Mouse (Mus musculus) olfactory bulb, adult 2 months (tissue): Measurements from ENCODE around the gene Tmc7. TPM values are rescaled to one million over a fixed set of nuclear protein-coding genes. Genes with fewer than 3 reads are reported as not detected.

Experiments
- H3K27ac ChIP-seq: fragments of 200-500 bp; 2 replicates; pipeline ENCODE4 v1.5.1; 2012; ENCODE audit warnings: low read depth, low read length; ENCODE audit not compliant: insufficient read depth
- H3K4me1 ChIP-seq: fragments of 200-500 bp; 2 replicates; pipeline ENCODE4 v1.6.1; 2012; ENCODE audit warnings: low read length; ENCODE audit not compliant: control insufficient read depth, insufficient read depth
- H3K4me3 ChIP-seq: fragments of 200-500 bp; 2 replicates; pipeline ENCODE4 v1.5.1; 2012; ENCODE audit warnings: mild to moderate bottlenecking, low read depth, low read length, moderate library complexity; ENCODE audit not compliant: insufficient read depth
- CTCF ChIP-seq: fragments of 200-500 bp; IDR thresholded peaks from 2 replicates; pipeline ENCODE4 v1.5.1; 2012; ENCODE audit warnings: low read depth, mild to moderate bottlenecking, low read length, moderate library complexity; ENCODE audit not compliant: insufficient read depth
- POLR2A ChIP-seq: fragments of 200-500 bp; IDR thresholded peaks from 2 replicates; pipeline ENCODE4 v1.6.1; 2012; ENCODE audit warnings: mild to moderate bottlenecking, low read depth, low read length, moderate library complexity; ENCODE audit not compliant: insufficient read depth
- WGBS: fragments of 180-500 bp; shearing (Covaris S2); methylation state at CpG from one replicate; pipeline ENCODE4 v1.1.7; 2018; 5-methylcytosine and 5-hydroxymethylcytosine counted together
- polyA plus RNA-seq: library from polyadenylated mRNA; stranded (reverse); fragments of >200 nt; gene quantifications from 2 replicates; pipeline ENCODE4 v1.2.4, GENCODE M21; 2012; ENCODE audit warnings: low replicate concordance; ENCODE audit not compliant: missing spikeins, insufficient read depth, insufficient read length

Gene Tmc7
- polyA plus RNA-seq, 1 experiment = not detected

DNA sequence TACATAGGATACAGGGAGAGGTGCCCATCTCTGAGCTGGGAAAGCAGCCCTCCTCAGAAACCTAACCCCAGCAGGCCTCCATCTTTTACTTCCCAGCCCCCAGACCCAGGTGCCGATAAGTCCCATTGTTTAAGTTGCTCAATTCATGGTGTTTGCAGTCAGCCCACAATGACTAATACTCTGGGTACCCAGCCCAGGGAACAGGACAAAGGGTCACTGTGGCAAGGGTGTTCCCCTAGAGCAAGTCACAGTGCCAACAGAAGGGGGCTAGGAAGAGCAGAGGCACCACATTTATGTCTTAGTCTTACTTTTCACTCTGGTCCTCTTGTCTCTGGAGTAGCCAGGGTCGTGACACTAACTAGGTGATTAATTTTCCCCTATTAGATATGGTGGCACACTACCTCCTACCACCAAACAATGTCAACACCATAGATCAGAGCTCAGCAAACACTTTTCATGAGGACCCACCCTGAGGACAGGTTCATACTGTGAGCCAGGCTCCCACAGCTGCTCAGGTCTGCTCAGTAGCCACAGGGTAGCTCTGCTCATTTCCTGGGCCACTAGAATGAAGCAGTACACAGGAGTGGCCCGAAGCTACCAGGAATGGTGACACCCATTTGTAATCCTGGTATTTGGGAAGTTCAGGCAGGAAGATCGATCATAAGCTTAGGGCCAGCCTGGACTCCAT is 89.5 kb downstream of the Tmc7 start:
- Histone ChIP-seq H3K4me1 (peaks cover 17% of the 10 kb centered on the region), H3K27ac (no peak overlapping the region), H3K4me3 (no peak overlapping the region)
- WGBS = 83% methylated on average over 4 of the region's 4 CpGs
- no peak for TF ChIP-seq POLR2A

DNA sequence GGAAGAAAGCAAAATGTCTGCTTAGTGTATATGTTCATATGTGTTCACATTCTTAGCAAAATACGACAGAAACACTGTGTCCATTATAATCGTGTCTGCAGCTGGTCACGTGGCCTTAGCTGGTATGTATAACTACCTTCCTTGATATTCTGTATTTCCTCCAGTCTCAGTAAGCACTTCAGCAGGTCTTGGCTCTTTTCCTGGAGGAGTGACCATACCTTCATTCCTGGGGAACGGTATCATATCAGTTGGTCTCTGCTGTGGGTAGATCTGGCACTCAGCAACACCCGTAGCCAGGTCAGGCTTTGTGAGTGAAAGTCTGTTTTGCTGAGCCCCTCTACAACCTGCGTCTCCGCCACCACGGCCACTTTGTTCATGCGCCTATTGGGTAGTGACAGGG is 90.6 kb downstream of the Tmc7 start:
- no peak overlapping the region for H3K4me3 ChIP-seq
- H3K27ac ChIP-seq = no peak overlapping the region
- WGBS = 94% methylated on average over 9 of the region's 9 CpGs
- TF ChIP-seq POLR2A (no peak), CTCF (no peak)
- peaks cover 17% of the 10 kb centered on the region for H3K4me1 ChIP-seq

DNA sequence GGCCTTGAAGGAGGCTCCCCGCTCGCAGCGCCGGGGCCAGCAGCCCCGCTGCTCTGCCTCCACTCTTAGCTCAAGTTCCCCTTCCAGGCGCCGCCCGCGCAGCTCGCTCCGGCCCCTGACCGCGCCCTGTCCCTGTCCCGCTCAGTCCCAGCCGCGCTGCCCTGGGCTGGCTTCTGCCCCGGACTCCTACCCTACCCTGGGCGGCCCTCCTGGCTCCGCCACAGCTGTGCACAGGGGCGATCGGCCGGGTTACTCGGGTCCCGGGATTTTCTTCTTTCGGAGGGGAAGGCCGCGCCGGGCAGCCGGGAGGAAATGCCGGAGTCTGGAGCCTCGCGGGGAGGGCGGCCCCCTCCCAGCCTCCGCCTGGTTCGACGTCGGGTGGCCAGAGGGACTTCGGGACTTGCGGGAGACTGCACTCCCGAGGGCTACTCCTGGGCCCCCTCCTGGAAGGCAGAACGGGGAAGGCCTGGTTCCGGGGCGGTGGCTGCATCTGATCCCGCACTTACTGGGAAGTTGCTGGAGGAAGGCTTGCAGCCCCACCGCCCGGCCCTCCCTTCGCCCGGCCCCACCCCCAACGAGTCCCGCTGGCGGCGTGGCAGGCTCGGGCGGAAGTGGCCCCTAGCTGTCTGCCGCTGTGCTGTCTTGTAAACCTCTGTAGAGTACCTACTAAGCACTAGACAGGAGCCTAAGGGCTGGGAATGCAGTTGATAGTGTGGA is 92.9 kb downstream of the Tmc7 start, which contains the start of gene Itpripl2:
Gene Itpripl2, minus strand, starts transcription at position 545 of the 717 bp plus-strand sequence.
- 1% methylated on average over 55 of the region's 55 CpGs for WGBS
- H3K4me1 ChIP-seq = peaks cover 17% of the 10 kb centered on the region
- H3K4me3 ChIP-seq = peak within 1 kb of the TSS; percentile 44
- no peak within 1 kb of the TSS; the same call in 1 of the 2 replicates for H3K27ac ChIP-seq
- TF ChIP-seq CTCF (no peak), POLR2A (no peak)

DNA sequence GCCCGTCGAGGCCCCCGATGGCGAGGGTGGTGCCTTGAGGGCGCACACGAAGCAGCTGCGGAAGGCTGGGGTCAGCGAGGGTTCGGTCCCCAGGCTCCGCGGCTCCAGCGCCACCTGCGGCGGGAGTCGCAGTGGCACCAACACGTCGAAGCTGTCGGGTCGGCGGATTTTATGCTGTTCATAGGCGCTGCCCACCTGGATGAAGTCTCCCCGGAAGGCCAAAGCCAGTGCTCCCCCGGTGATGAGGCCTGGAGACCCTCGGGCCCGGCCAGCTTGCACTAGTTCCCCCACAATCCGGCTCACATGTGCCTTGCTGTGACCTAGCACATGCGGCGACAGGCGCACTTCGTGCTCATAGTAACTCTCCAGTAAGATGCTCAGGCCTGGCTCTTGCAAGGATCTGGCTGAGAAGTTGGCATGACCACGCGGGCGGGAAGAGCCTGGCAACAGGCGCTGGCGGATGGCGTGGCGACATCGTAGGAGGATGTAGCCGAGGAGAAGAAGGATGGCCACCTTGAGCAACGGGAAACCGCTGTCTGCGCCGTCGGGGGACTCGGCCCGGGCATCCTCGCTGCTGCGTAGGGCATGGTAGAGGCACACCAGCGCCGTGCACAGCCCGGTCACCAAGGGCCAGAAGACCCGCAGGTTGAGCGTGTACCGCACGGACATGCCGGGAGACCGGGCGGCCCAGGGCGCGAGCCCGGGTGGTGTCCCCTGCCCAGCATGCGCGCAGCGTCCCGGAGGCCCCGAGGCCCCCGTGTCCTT is 93.7 kb downstream of the Tmc7 start:
- Histone ChIP-seq H3K27ac (no peak overlapping the region; the same call in 1 of the 2 replicates), H3K4me3 (peak overlapping the region; percentile 44), H3K4me1 (peaks cover 17% of the 10 kb centered on the region)
- WGBS = 7% methylated on average over 67 of the region's 67 CpGs
- TF ChIP-seq CTCF = no peak; the same call in 1 of the 2 replicates
- no peak for TF ChIP-seq POLR2A

DNA sequence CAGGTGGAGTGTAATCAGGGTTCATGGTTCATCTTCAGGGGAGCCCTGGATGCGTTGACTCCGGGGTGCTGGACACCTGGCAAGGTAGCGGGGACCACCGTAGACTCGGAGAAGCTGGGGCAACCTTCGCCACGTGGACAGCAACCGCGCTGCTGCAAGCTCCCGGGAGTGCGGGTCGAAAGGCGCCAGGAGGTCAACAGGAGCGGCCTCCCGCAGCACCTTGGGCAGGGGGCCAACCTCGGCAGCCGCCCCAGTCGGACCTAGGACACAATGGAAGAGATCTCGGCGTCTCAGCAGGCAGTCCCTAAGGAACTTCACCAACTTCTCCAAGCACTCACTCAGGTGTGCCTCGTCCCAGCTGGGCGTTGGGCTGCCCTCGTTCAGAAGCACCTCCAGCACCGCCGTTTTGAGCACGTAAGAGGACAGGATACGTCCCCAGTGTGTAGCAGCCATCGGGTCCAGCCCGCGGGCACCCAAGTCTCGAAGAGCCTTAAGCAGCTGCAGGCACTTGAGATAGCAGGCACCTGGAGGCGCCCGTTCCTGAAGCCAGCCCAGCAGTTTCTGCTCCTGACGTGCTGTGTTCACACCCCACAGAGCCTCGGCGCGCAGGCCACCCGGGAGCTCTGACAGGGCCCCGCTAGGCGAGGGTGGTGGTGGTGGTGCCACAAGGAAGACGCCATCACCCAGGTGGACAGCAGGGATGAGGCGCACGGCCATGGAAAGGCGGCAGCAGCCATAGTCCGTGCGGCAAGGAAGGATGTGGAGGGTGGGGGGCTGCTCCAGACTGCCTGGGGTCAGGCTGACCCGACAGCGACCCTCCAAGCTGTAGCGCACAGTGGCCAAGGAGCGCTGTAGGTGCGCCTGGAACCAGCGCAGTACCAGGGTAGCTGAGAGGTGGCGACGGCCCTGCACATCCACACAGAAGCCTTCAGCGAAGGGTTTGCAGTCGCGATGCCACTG is 94.5 kb downstream of the Tmc7 start:
- no peak overlapping the region for H3K4me3 ChIP-seq
- H3K27ac ChIP-seq = no peak overlapping the region
- peaks cover 17% of the 10 kb centered on the region for H3K4me1 ChIP-seq
- no peak for TF ChIP-seq POLR2A
- TF ChIP-seq CTCF = no peak
- WGBS = 47% methylated on average over 57 of the region's 57 CpGs

DNA sequence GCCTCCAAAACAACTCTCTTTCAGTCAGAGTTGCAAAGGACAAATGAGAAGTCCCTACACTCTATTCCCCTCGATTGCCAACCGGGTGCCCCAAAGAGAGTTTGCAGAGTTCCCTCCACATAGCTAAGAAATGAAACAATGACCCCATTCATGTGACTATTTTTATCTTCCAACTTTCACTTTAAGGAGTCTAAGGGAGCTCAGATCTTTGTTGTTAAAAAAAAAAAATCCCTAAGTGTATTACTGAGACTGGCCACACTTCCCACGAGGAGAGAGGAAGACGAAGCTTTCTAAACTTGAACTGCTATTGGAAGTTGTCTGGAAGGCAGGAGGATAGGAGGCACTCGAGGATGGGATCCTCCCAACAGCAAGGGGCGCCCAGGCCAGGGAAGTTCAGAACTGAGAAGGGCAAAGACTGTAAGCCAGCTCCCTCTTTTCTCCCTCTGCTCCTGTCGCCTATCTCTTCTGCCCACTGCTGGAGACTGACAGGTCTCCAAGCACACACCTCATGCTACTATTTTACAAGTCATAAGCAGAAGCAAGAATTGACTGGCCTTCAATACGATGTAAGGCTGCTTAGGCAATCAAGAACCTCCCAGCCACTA is 96.4 kb downstream of the Tmc7 start:
- Histone ChIP-seq H3K27ac (no peak overlapping the region; the same call in 1 of the 2 replicates), H3K4me1 (peaks cover 17% of the 10 kb centered on the region), H3K4me3 (no peak overlapping the region)
- no peak for TF ChIP-seq POLR2A
- TF ChIP-seq CTCF = no peak
- 43% methylated on average over 8 of the region's 8 CpGs for WGBS

DNA sequence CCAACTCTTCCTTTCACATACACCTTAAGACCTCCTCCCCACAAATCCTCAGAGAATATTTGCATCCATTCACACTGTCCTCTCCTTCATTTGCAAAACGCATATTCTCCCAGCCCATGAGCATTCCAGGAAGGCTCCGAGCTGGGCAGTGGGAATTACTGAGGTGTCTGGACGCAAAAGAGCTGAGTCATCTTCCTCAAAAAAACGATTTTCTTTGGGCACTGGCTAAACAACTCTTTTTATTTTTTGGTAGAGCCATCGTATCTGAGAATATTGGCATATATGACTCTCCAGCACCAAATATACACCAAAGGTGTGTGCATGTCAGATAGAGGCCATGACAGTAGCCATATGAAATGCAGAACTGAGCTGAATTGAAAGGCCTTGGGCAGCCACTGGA is 97.6 kb downstream of the Tmc7 start:
- Histone ChIP-seq H3K4me1 (peaks cover 17% of the 10 kb centered on the region), H3K4me3 (no peak overlapping the region), H3K27ac (no peak overlapping the region)
- no peak for TF ChIP-seq POLR2A
- TF ChIP-seq CTCF = no peak
- WGBS = 73% methylated on average over 5 of the region's 5 CpGs

Other genes with a start within 250 kb of the Tmc7 start
- not detected in 2 replicates for gene Syt17, start 136.5 kb downstream of the Tmc7 start, polyA plus RNA-seq
- gene Itpripl2, start 92.8 kb downstream of the Tmc7 start, polyA plus RNA-seq = not detected in 2 replicates
- gene Coq7, start 51.4 kb downstream of the Tmc7 start, polyA plus RNA-seq = not detected in 2 replicates
- gene Tmc5, start 12.6 kb upstream of the Tmc7 start, polyA plus RNA-seq = not detected in 2 replicates
- not detected in 2 replicates for gene Gde1, start 121.0 kb upstream of the Tmc7 start, polyA plus RNA-seq
- gene Ccp110, start 127.8 kb upstream of the Tmc7 start, polyA plus RNA-seq = not detected in 2 replicates
- not detected in 2 replicates for gene Vps35l, start 155.5 kb upstream of the Tmc7 start, polyA plus RNA-seq